Mouse (Mus musculus): ENCODE measurements around the gene Sh2d3c. TPM values are rescaled to one million over a fixed set of nuclear protein-coding genes. Genes with fewer than 3 reads are reported as not detected.

Gene Sh2d3c
- polyA plus RNA-seq, 1 experiment from 2014 or later = 37.6 TPM

DNA sequence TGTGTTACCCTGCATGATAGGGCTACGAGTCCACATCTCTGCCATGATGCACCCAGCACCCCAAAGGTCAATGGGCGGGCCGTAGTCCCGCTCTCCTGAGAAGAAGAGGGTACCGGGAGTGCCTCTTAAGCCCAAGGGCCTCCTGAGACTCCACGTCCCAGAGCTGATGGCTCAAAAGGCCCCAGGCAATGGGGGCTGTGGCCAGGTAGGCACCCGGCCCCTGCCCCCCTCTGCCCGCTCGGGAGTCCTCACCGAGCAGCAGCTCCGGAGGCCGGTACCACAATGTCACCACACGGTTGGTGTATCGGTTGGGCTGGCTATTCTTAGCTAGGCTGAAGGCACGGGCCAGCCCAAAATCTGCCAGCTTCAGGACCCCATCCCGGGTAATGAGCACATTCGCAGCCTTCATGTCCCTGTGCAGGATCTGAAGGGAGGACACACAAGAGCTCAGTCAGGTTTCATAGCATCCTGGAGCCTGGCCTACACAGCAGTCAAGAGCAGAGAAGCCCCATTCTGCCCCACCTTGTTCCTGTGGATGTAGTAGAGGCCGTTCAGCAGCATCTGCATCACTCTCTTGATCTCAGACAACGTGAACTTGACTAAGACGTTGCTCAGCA, 11.2 kb upstream of the Sh2d3c start:
- ATAC-seq (ENCODE audit: insufficient read depth) (no peak), DNase-seq (no peak)
- no peak overlapping the region for H3K4me3 ChIP-seq (ENCODE audit: low read depth, low read length)
- 90% methylated on average over 20 of the region's 20 CpGs for WGBS
- H3K4me1 ChIP-seq (ENCODE audit: insufficient read depth) = 0 out of 2 replicates have a peak, but pooled peaks cover 6% of the 10 kb centered on the region
- H3K9me3 ChIP-seq (ENCODE audit: low read depth, low read length) = no peaks in the 10 kb centered on the region
- H3K36me3 ChIP-seq (ENCODE audit: insufficient read depth) = peaks cover 69% of the 10 kb centered on the region
- H3K27me3 ChIP-seq (ENCODE audit: insufficient read depth, low read length) = no peaks in the 10 kb centered on the region
- no peak overlapping the region for H3K9ac ChIP-seq
- H3K27ac ChIP-seq (ENCODE audit: low read depth) = no peak overlapping the region
- no peak overlapping the region for H3K4me2 ChIP-seq
- TF ChIP-seq CTCF (IDR thresholded peaks at IDR 0.05; ENCODE audit: low read depth) = no peak

DNA sequence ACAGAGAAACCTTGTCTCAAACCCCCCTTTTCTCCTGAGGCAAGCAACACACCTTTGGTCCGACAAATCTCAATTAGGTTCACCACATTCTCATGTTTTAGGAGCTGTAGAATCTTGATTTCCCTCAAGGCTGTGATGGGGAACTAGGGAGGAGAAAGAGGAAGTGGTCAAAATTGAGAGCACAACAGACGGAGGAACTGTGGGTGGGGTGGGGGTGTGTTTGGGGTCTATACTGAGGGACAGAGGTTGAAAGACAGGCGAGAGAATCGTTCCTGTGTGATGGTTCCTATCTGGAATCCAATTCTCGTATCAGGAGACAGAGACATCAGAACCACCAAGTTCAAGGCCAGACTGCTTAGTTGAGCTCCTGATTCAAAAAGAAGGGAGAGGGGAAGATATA, 10.4 kb upstream of the Sh2d3c start:
- H3K9ac ChIP-seq = no peak overlapping the region
- no peaks in the 10 kb centered on the region for H3K9me3 ChIP-seq (ENCODE audit: low read depth, low read length)
- no peak for DNase-seq
- 86% methylated on average over 5 of the region's 5 CpGs for WGBS
- TF ChIP-seq CTCF (IDR thresholded peaks at IDR 0.05; ENCODE audit: low read depth) = no peak
- no peak overlapping the region for H3K4me3 ChIP-seq (ENCODE audit: low read depth, low read length)
- no peak overlapping the region for H3K27ac ChIP-seq (ENCODE audit: low read depth)
- peaks cover 61% of the 10 kb centered on the region for H3K36me3 ChIP-seq (ENCODE audit: insufficient read depth)
- H3K4me1 ChIP-seq (ENCODE audit: insufficient read depth) = 0 out of 2 replicates have a peak, but pooled peaks cover 6% of the 10 kb centered on the region
- no peaks in the 10 kb centered on the region for H3K27me3 ChIP-seq (ENCODE audit: insufficient read depth, low read length)
- no peak overlapping the region for H3K4me2 ChIP-seq
- ATAC-seq (ENCODE audit: insufficient read depth) = no peak

DNA sequence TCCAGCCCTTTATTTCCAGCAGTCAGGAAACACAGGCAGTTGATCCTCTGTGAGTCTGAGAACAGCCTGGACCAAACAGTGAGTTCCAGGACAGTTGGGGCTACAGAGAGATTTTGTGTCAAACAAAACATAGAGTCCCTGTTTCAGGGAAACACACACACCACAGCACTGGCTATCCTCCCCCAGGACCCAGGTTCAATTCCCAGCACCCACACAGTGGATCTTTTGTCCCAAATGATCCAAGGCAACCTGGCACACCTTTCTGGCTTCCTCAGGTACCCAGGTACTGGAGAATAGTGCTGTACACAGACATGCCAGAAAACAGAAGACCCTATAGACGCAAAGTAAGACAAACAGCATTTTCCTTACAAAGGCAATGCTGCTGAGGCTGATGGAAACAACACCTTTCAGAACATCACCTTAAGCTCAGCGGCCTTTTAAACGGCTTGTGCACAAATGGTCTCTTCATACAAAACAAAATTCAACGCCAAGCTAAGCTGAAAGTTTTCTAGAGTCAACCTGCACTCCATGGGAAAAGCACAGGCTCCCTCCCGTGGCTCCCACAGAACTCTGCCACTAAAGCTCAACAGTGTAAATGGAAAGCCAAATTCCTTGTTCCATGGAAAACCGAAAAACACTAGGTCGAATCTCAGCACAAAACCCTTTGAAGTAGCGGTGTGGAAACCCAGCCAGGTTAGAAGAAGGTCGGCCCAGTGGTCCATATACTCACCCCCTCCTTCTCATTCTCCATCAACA, 9.4 kb upstream of the Sh2d3c start:
- ATAC-seq (ENCODE audit: insufficient read depth) (no peak), DNase-seq (no peak)
- Histone ChIP-seq H3K4me3 (ENCODE audit: low read depth, low read length) (peak overlapping the region; percentile 88), H3K4me1 (ENCODE audit: insufficient read depth) (0 out of 2 replicates have a peak, but pooled peaks cover 6% of the 10 kb centered on the region), H3K4me2 (peak overlapping the region; percentile 89), H3K9me3 (ENCODE audit: low read depth, low read length) (no peaks in the 10 kb centered on the region), H3K36me3 (ENCODE audit: insufficient read depth) (peaks cover 50% of the 10 kb centered on the region), H3K27me3 (ENCODE audit: insufficient read depth, low read length) (no peaks in the 10 kb centered on the region), H3K9ac (peak overlapping the region; percentile 74), H3K27ac (ENCODE audit: low read depth) (peak overlapping the region; percentile 96; the same call in 1 of the 2 replicates)
- 24% methylated on average over 9 of the region's 9 CpGs for WGBS
- peak; percentile 20; the same call in 1 of the 2 replicates for TF ChIP-seq CTCF (IDR thresholded peaks at IDR 0.05; ENCODE audit: low read depth)

DNA sequence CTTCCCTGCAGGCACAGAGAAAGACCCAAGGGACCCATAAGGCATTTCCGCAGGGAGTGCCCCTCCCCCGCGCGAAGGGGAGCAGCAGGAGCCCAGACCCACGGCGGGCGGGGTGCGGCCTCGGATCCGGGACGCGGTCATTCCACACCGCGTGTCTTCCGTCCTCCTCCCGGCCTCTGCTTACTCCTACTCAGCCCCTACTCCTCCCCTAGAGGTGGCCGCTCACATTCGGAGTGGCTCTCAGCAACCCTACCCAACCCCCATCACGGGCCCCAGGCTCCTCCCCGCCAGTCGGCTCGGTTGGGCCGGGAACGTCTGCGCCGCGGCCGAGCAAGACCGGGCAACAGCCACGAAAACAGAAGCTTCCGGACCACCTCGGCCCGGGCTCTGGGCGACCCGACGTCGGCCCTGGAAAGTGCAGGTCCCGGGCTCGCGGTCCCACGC, 8.7 kb upstream of the Sh2d3c start:
- peaks cover 44% of the 10 kb centered on the region for H3K36me3 ChIP-seq (ENCODE audit: insufficient read depth)
- H3K9ac ChIP-seq = peak overlapping the region; percentile 74
- ATAC-seq (ENCODE audit: insufficient read depth) = peak; percentile 56
- WGBS = under 1% methylated on average over 41 of the region's 41 CpGs
- H3K4me2 ChIP-seq = peak overlapping the region; percentile 89
- H3K4me3 ChIP-seq (ENCODE audit: low read depth, low read length) = peak overlapping the region; percentile 88
- H3K27me3 ChIP-seq (ENCODE audit: insufficient read depth, low read length) = no peaks in the 10 kb centered on the region
- 0 out of 2 replicates have a peak, but pooled peaks cover 6% of the 10 kb centered on the region for H3K4me1 ChIP-seq (ENCODE audit: insufficient read depth)
- no peaks in the 10 kb centered on the region for H3K9me3 ChIP-seq (ENCODE audit: low read depth, low read length)
- TF ChIP-seq CTCF (IDR thresholded peaks at IDR 0.05; ENCODE audit: low read depth) = no peak
- peak; percentile 69 for DNase-seq
- peak overlapping the region; percentile 96 for H3K27ac ChIP-seq (ENCODE audit: low read depth)

DNA sequence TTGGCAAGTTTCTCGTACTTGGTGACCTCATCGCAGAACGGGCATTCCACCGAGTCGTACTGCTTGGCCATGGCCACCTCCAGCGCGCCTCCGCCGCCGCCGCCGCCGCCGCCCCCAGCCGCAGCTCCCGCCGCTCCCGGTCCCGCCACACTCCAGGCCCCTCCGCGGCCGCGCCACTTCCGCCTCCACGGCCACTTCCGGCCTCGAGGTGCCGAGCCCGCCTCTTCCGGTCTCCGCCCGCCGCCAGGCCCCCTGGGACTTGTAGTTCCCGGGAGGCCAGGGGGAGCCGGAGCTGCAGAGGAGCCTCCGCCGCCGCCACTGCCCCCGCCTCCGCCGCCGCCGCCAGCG, 8.3 kb upstream of the Sh2d3c start:
- H3K9ac ChIP-seq = peak overlapping the region; percentile 74
- DNase-seq (peak; percentile 97), ATAC-seq (ENCODE audit: insufficient read depth) (peak; percentile 92)
- H3K9me3 ChIP-seq (ENCODE audit: low read depth, low read length) = no peaks in the 10 kb centered on the region
- H3K4me3 ChIP-seq (ENCODE audit: low read depth, low read length) = peak overlapping the region; percentile 88
- H3K27me3 ChIP-seq (ENCODE audit: insufficient read depth, low read length) = no peaks in the 10 kb centered on the region
- peak overlapping the region; percentile 96 for H3K27ac ChIP-seq (ENCODE audit: low read depth)
- H3K4me1 ChIP-seq (ENCODE audit: insufficient read depth) = 0 out of 2 replicates have a peak, but pooled peaks cover 6% of the 10 kb centered on the region
- WGBS = under 1% methylated on average over 41 of the region's 44 CpGs
- H3K36me3 ChIP-seq (ENCODE audit: insufficient read depth) = peaks cover 40% of the 10 kb centered on the region
- TF ChIP-seq CTCF (IDR thresholded peaks at IDR 0.05; ENCODE audit: low read depth) = no peak
- peak overlapping the region; percentile 89 for H3K4me2 ChIP-seq

DNA sequence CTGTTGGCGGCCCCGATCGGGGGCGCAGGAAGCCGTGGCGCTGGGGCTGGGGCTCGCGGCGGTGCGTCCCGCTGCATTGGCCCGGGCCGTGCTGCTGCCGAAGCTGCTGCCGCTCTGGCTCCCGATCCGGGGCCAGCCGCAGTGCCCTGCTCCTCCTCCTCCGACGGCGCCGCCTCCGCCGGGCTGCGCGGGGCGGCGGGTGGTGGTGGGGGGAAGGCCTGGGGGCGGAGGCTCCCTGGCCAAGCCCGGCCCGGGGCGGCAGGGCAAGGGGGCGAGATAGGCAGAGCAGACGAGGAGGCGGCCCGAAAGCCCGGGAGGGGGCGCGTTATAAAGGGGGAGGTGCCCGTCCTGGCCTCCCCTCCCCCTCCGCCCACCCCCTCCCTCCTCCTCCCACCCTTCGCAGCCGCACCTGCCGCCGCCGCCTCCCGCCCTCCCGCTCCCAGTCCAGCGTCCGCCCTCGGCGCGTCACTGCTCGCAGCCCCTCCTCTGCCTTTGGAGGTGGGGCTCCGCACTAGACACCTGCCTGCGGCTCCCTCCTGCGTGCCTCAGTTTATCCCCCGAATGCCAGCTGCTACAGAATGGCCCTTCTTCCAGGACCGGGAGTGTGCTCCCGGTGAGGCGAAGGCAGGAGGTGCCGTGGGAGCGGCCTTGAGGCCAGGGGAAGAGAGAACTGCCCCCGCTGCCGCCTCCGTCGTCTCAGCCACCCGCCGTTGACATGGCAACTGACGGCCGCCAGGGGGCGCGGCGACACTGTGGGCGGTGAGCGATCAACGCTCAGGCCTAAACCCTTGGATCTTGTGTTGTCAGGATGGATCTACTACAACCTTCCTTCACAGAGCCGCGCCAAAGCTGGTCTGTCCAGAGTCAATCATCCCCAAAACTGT, 7.7 kb upstream of the Sh2d3c start, which contains the start of gene Cdk9:
Gene Cdk9 (minus strand): TSS at position 143 of the 884 bp plus-strand sequence.
- TF ChIP-seq CTCF (IDR thresholded peaks at IDR 0.05; ENCODE audit: low read depth) = peak; percentile 100
- under 1% methylated on average over 63 of the region's 79 CpGs for WGBS
- H3K4me1 ChIP-seq (ENCODE audit: insufficient read depth) = 0 out of 2 replicates have a peak, but pooled peaks cover 6% of the 10 kb centered on the region
- no peaks in the 10 kb centered on the region for H3K27me3 ChIP-seq (ENCODE audit: insufficient read depth, low read length)
- peak within 1 kb of the TSS; percentile 89 for H3K4me2 ChIP-seq
- ATAC-seq (ENCODE audit: insufficient read depth) = peak; percentile 83
- peak; percentile 95 for DNase-seq
- H3K27ac ChIP-seq (ENCODE audit: low read depth) = peak within 1 kb of the TSS; percentile 96
- H3K36me3 ChIP-seq (ENCODE audit: insufficient read depth) = peaks cover 33% of the 10 kb centered on the region
- H3K4me3 ChIP-seq (ENCODE audit: low read depth, low read length) = peak within 1 kb of the TSS; percentile 88
- no peaks in the 10 kb centered on the region for H3K9me3 ChIP-seq (ENCODE audit: low read depth, low read length)
- peak within 1 kb of the TSS; percentile 74 for H3K9ac ChIP-seq
